Mouse (Mus musculus) ES-E14 (cell line): ENCODE data around the gene Itpk1.

Experiments used
- CHD2 ChIP-seq: IDR thresholded peaks from 2 replicates; pipeline ENCODE4 v1.6.1; 2014; ENCODE audit warnings: mild to moderate bottlenecking, low read depth, low read length, inconsistent platforms
- HCFC1 ChIP-seq: IDR thresholded peaks from 2 replicates; pipeline ENCODE4 v1.6.1; 2012; ENCODE audit warnings: low read length, inconsistent platforms, borderline replicate concordance; ENCODE audit not compliant: insufficient read depth
- MAFK ChIP-seq: IDR thresholded peaks from 2 replicates; pipeline ENCODE4 v1.6.1; 2014; ENCODE audit warnings: mild to moderate bottlenecking, low read depth, low read length, inconsistent platforms; ENCODE audit not compliant: insufficient read depth
- ZC3H11A ChIP-seq: IDR thresholded peaks from 2 replicates; pipeline ENCODE4 v1.6.1; 2012; ENCODE audit warnings: low read depth, mild to moderate bottlenecking, inconsistent platforms, low read length, borderline replicate concordance
- ZNF384 ChIP-seq: IDR thresholded peaks from 2 replicates; pipeline ENCODE4 v1.6.1; 2012; ENCODE audit warnings: low read depth, low read length, inconsistent platforms

GRCm38 (mm10) chr12:102555850-102556249 lies 148.9 kb downstream of the Itpk1 start:
- TF ChIP-seq HCFC1: no peak
- TF ChIP-seq ZNF384: no peak
- no peak for TF ChIP-seq CHD2
- TF ChIP-seq ZC3H11A: no peak
- TF ChIP-seq MAFK: no peak
